Mouse (Mus musculus) kidney, postnatal 10 days (tissue): Measurements from ENCODE around the gene Insig1.

Experiments
- DNase-seq: peaks from one replicate; pipeline ENCODE4 v3.0.0; 2021; ENCODE audit warnings: mixed read lengths

The Insig1 gene

GRCm38 (mm10) chr5:28066311-28066710 is 4.9 kb upstream of the Insig1 start:
- DNase-seq: no peak

- no peak for DNase-seq
These were observed 875 bp upstream of the Insig1 start for GRCm38 (mm10) chr5:28070149-28070827.

GRCm38 (mm10) chr5:28071456-28072223 is 477 bp downstream of the Insig1 start:
- DNase-seq: peak; percentile 88

GRCm38 (mm10) chr5:28079431-28079830 is 8.3 kb downstream of the Insig1 start:
- no peak for DNase-seq

- DNase-seq: no peak
These were observed 10.0 kb downstream of the Insig1 start for GRCm38 (mm10) chr5:28081127-28081526.

- no peak for DNase-seq
These were observed 10.7 kb downstream of the Insig1 start for GRCm38 (mm10) chr5:28081822-28082221.

GRCm38 (mm10) chr5:28082312-28082711 is 11.1 kb downstream of the Insig1 start:
- no peak for DNase-seq

GRCm38 (mm10) chr5:28082796-28083195 is 11.6 kb downstream of the Insig1 start:
- DNase-seq: no peak

GRCm38 (mm10) chr5:28084743-28085142 is 13.6 kb downstream of the Insig1 start:
- DNase-seq: no peak

GRCm38 (mm10) chr5:28090547-28090946 is 19.4 kb downstream of the Insig1 start:
- DNase-seq: no peak

GRCm38 (mm10) chr5:28092327-28092726 is 21.2 kb downstream of the Insig1 start:
- no peak for DNase-seq

GRCm38 (mm10) chr5:28093874-28094273 is 22.7 kb downstream of the Insig1 start:
- peak; percentile 89 for DNase-seq

GRCm38 (mm10) chr5:28094393-28094792 is 23.2 kb downstream of the Insig1 start:
- DNase-seq: no peak

GRCm38 (mm10) chr5:28094846-28095245 is 23.7 kb downstream of the Insig1 start:
- no peak for DNase-seq

- DNase-seq: no peak
These were observed 24.5 kb downstream of the Insig1 start for GRCm38 (mm10) chr5:28095671-28096070.

- no peak for DNase-seq
These were observed 35.8 kb downstream of the Insig1 start for GRCm38 (mm10) chr5:28106966-28107365.

GRCm38 (mm10) chr5:28107974-28108373 is 36.8 kb downstream of the Insig1 start:
- no peak for DNase-seq

GRCm38 (mm10) chr5:28110881-28111280 is 39.7 kb downstream of the Insig1 start:
- DNase-seq: no peak

- no peak for DNase-seq
These were observed 46.2 kb downstream of the Insig1 start for GRCm38 (mm10) chr5:28117251-28117880.

- peak; percentile 75 for DNase-seq
These were observed 46.8 kb downstream of the Insig1 start for GRCm38 (mm10) chr5:28117882-28118530.

GRCm38 (mm10) chr5:28118531-28118925 is 47.4 kb downstream of the Insig1 start:
- DNase-seq: no peak

- no peak for DNase-seq
These were observed 48.4 kb downstream of the Insig1 start for GRCm38 (mm10) chr5:28119576-28119975.
